Mouse (Mus musculus): ENCODE measurements around the gene Med31. TPM values are rescaled to one million over a fixed set of nuclear protein-coding genes. Genes with fewer than 3 reads are reported as not detected.

The Med31 gene
- polyA plus RNA-seq (2015; fragmentation: Nextera tagmentation; extraction: Ambion mirVana) = 29.5 and 30.8 TPM in 2 replicates

DNA sequence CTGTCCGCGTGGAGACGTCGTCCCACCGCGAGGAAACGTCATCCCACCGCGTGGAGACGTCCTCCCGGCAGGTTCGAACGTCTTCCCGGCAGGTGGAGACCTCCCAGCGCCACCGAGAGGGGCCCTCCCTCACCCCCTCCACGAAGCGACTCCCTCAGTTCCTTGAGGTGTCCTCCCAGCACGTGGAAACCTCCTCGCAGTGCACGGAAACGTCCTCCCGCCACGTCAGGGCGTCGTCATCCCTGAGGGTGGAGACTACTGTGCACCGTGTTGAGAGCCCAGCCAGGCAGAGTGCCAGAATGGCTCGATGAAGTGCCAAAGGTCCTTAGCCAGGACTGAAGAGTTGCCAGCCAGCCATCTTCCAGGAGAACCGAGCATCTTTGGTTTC, at the start of gene Med31:
TSS of gene Med31 (minus strand) at position 183 of the 388 bp plus-strand sequence.
- H3K4me2 ChIP-seq (ENCODE audit: low read depth, low read length) = peak within 1 kb of the TSS; percentile 100
- H3K27me3 ChIP-seq (ENCODE audit: control insufficient read depth, insufficient read depth, low read length) = no peaks in the 10 kb centered on the region
- 1% methylated on average over 29 of the region's 29 CpGs for WGBS
- peaks cover 8% of the 10 kb centered on the region; the same call in 1 of the 2 replicates for H3K4me1 ChIP-seq (ENCODE audit: control insufficient read depth, insufficient read depth, low read length)
- H3K4me3 ChIP-seq (ENCODE audit: low read length) = peak within 1 kb of the TSS; percentile 96
- H3K27ac ChIP-seq (ENCODE audit: low read length) = peak within 1 kb of the TSS; percentile 84
- H3K9ac ChIP-seq (ENCODE audit: low read length) = peak within 1 kb of the TSS; percentile 84
- peaks cover 8% of the 10 kb centered on the region for H3K36me3 ChIP-seq (ENCODE audit: control insufficient read depth, insufficient read depth)
- peak; percentile 83 for ATAC-seq (replicated peaks; ENCODE audit: extremely low read depth, insufficient read depth, low FRiP score)
- H3K9me3 ChIP-seq (replicated peaks; ENCODE audit: control insufficient read depth, low read length) = no peaks in the 10 kb centered on the region

DNA sequence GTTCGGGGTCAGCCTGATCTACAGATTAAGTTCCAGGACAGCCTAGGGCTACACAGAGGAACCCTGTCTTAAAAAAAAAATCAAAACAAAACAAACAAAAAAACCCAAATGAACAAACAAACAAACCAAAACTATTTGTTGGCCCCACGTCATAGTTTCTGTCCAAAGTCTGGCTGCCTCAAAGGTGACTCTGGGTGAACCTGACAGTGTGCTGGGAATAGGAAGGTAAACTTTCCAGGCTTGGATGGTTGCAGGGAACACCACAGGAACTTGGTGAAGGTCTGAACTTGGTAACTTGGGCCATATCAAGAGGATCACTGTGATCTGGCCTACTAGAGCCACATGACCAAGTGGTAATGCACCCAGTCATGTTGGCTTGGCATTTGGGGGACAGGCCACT, 41.0 kb upstream of the Med31 start:
- H3K9me3 ChIP-seq (replicated peaks; ENCODE audit: control insufficient read depth, low read length) = no peaks in the 10 kb centered on the region
- H3K36me3 ChIP-seq (ENCODE audit: control insufficient read depth, insufficient read depth) = no peaks in the 10 kb centered on the region
- H3K4me3 ChIP-seq (ENCODE audit: low read length) = no peak overlapping the region
- H3K4me1 ChIP-seq (ENCODE audit: control insufficient read depth, insufficient read depth, low read length) = no peaks in the 10 kb centered on the region
- no peak overlapping the region for H3K27ac ChIP-seq (ENCODE audit: low read length)
- no peak for ATAC-seq (replicated peaks; ENCODE audit: extremely low read depth, insufficient read depth, low FRiP score)
- no peaks in the 10 kb centered on the region for H3K27me3 ChIP-seq (ENCODE audit: control insufficient read depth, insufficient read depth, low read length)
- no peak overlapping the region for H3K4me2 ChIP-seq (ENCODE audit: low read depth, low read length)
- 65% methylated on average over 2 of the region's 2 CpGs for whole genome bisulfite sequencing
- H3K9ac ChIP-seq (ENCODE audit: low read length) = no peak overlapping the region

DNA sequence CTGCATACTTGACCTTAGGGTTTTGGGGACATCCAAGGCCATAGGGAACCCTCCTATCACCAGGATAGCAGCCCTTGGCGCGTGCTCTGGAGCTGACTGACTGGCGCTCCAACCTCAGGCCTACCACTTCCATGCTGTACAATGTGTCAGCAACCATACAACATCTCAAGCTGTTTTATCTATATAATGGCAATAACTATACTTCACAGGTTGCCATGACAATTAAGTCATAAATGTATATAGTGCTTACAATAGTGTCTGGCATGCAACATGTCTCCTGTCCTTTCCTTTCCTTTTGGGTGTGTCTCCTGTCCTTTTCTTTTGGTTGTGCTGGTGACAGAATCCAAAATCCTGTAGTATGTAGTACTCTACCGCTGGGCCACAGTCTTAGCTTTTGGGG, 40.2 kb upstream of the Med31 start:
- Histone ChIP-seq H3K27ac (ENCODE audit: low read length) (no peak overlapping the region), H3K4me2 (ENCODE audit: low read depth, low read length) (no peak overlapping the region), H3K36me3 (ENCODE audit: control insufficient read depth, insufficient read depth) (no peaks in the 10 kb centered on the region), H3K27me3 (ENCODE audit: control insufficient read depth, insufficient read depth, low read length) (no peaks in the 10 kb centered on the region), H3K4me3 (ENCODE audit: low read length) (no peak overlapping the region), H3K9me3 (replicated peaks; ENCODE audit: control insufficient read depth, low read length) (no peaks in the 10 kb centered on the region), H3K9ac (ENCODE audit: low read length) (no peak overlapping the region), H3K4me1 (ENCODE audit: control insufficient read depth, insufficient read depth, low read length) (no peaks in the 10 kb centered on the region)
- ATAC-seq (replicated peaks; ENCODE audit: extremely low read depth, insufficient read depth, low FRiP score) = no peak
- WGBS = 91% methylated on average over 4 of the region's 4 CpGs

DNA sequence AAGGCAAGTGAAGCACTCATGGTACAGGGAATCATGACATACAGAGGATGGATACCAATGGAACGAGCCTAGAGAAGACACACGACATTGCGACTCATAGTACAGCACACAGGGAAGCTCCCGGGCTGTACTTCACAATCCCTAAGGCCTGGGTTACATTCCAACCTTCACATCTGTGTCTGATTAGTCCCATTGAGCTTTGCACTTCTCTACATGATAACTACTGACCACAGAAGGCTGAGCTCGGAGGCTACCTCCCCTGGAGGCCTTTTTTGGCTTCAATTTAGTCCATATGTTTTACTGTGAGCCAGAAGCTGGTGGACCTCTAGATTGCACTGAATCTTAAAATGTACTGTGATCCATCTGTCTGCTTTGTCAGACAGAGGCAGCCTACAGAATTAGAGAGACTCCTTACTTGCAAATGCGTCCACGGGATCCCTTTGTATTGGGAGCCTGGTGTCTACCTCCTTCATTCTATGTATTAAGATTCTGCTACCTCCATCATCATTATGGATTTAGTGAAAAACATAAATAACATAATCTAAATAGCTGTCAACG, 29.9 kb upstream of the Med31 start:
- no peaks in the 10 kb centered on the region for H3K36me3 ChIP-seq (ENCODE audit: control insufficient read depth, insufficient read depth)
- H3K27ac ChIP-seq (ENCODE audit: low read length) = no peak overlapping the region
- H3K9ac ChIP-seq (ENCODE audit: low read length) = no peak overlapping the region
- H3K4me1 ChIP-seq (ENCODE audit: control insufficient read depth, insufficient read depth, low read length) = no peaks in the 10 kb centered on the region
- 70% methylated on average over 8 of the region's 8 CpGs for WGBS
- no peaks in the 10 kb centered on the region for H3K9me3 ChIP-seq (replicated peaks; ENCODE audit: control insufficient read depth, low read length)
- no peak overlapping the region for H3K4me2 ChIP-seq (ENCODE audit: low read depth, low read length)
- peaks cover 2% of the 10 kb centered on the region; the same call in 1 of the 2 replicates for H3K27me3 ChIP-seq (ENCODE audit: control insufficient read depth, insufficient read depth, low read length)
- H3K4me3 ChIP-seq (ENCODE audit: low read length) = no peak overlapping the region
- no peak for ATAC-seq (replicated peaks; ENCODE audit: extremely low read depth, insufficient read depth, low FRiP score)

DNA sequence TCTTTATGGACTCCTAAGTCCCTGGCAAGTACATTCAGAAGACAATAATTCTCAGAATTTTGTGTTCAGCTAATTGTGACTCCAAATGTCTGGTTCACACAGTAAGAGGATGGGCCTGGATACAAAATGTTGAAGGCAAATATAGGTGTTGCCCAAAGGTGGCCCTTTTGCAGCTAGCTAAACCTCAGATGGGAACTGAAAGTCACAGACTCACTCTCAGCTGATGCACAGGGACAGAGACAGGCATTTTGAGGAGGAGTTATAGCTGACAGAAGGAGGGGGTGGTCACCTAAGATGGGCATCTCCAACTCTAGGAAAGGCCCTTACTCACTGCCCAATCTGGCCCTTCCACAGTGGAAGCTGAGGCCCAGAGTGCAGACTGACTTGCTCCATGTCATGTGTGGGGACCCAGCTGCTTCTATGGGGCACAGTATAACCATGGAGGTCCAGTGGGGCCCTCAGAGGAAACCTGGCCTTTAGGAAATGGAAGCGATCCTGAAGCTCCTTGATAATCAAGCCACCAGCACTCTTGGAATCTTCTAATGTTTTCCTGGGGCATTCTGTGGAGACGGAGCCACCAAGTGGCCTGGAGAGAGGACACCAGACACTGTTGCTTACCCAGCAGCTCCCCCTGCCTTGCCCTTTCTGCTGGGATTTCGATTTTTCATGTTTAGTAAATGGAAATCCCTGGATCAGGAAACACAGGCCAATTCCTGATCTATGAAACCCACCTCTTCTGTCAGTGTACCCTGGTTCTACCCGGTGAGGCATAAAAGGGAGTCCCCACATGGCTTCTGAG, 24.9 kb upstream of the Med31 start:
- no peak overlapping the region for H3K4me3 ChIP-seq (ENCODE audit: low read length)
- H3K36me3 ChIP-seq (ENCODE audit: control insufficient read depth, insufficient read depth) = no peaks in the 10 kb centered on the region
- H3K4me1 ChIP-seq (ENCODE audit: control insufficient read depth, insufficient read depth, low read length) = no peaks in the 10 kb centered on the region
- H3K27me3 ChIP-seq (ENCODE audit: control insufficient read depth, insufficient read depth, low read length) = no peaks in the 10 kb centered on the region; the same call in 1 of the 2 replicates
- H3K4me2 ChIP-seq (ENCODE audit: low read depth, low read length) = no peak overlapping the region
- WGBS = 65% methylated on average over 4 of the region's 4 CpGs
- no peak for ATAC-seq (replicated peaks; ENCODE audit: extremely low read depth, insufficient read depth, low FRiP score)
- no peak overlapping the region for H3K27ac ChIP-seq (ENCODE audit: low read length)
- no peaks in the 10 kb centered on the region for H3K9me3 ChIP-seq (replicated peaks; ENCODE audit: control insufficient read depth, low read length)
- no peak overlapping the region for H3K9ac ChIP-seq (ENCODE audit: low read length)

DNA sequence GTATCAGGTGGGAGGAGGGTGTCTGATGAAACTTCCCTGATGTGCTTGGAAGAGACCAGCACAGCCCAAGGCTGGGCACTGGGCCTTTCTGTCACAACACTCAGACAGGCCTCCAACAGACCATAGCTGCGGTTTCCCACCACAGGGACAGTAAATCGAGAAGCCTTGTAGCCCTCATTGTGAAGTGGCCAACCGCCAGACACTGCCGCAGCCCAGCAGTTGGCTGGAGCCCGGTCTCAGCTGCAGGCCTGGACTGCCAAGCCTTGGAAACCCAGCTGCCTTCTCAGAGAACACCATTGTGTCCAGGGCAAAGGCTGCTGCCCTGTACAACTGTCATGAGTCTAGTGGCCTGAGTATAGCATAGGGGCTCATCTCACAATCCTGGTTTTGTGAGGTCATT, 18.6 kb upstream of the Med31 start:
- no peaks in the 10 kb centered on the region for H3K4me1 ChIP-seq (ENCODE audit: control insufficient read depth, insufficient read depth, low read length)
- ATAC-seq (replicated peaks; ENCODE audit: extremely low read depth, insufficient read depth, low FRiP score) = no peak
- H3K9ac ChIP-seq (ENCODE audit: low read length) = no peak overlapping the region
- 56% methylated on average over 5 of the region's 5 CpGs for WGBS
- no peak overlapping the region for H3K27ac ChIP-seq (ENCODE audit: low read length)
- no peaks in the 10 kb centered on the region for H3K36me3 ChIP-seq (ENCODE audit: control insufficient read depth, insufficient read depth)
- no peaks in the 10 kb centered on the region; the same call in 1 of the 2 replicates for H3K27me3 ChIP-seq (ENCODE audit: control insufficient read depth, insufficient read depth, low read length)
- H3K9me3 ChIP-seq (replicated peaks; ENCODE audit: control insufficient read depth, low read length) = no peaks in the 10 kb centered on the region
- no peak overlapping the region for H3K4me2 ChIP-seq (ENCODE audit: low read depth, low read length)
- H3K4me3 ChIP-seq (ENCODE audit: low read length) = no peak overlapping the region

DNA sequence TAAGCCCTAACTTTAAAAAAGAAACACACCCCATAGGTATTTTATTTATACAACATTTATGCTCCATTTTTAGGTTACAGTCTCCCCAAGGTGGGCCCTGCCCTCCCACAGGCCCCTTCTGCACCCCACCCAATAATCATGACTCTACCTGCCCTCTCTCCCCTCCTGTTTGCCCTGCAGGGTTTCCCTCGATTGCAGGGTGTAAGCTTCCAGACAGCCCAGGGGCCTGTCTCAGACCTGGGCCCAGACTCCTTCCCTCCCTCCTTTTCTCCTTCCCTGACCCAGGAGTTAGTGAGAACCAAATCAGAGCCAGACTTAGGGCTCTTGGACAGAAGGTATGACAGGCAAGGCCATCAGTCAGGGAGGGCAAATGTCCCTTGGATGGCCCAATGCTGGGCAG, 17.6 kb upstream of the Med31 start:
- no peak overlapping the region for H3K4me2 ChIP-seq (ENCODE audit: low read depth, low read length)
- no peaks in the 10 kb centered on the region for H3K4me1 ChIP-seq (ENCODE audit: control insufficient read depth, insufficient read depth, low read length)
- 53% methylated on average over 1 of the region's 1 CpGs for WGBS
- no peaks in the 10 kb centered on the region; the same call in 1 of the 2 replicates for H3K27me3 ChIP-seq (ENCODE audit: control insufficient read depth, insufficient read depth, low read length)
- no peak for ATAC-seq (replicated peaks; ENCODE audit: extremely low read depth, insufficient read depth, low FRiP score)
- no peak overlapping the region for H3K4me3 ChIP-seq (ENCODE audit: low read length)
- H3K36me3 ChIP-seq (ENCODE audit: control insufficient read depth, insufficient read depth) = no peaks in the 10 kb centered on the region
- no peak overlapping the region for H3K9ac ChIP-seq (ENCODE audit: low read length)
- H3K9me3 ChIP-seq (replicated peaks; ENCODE audit: control insufficient read depth, low read length) = no peaks in the 10 kb centered on the region
- no peak overlapping the region for H3K27ac ChIP-seq (ENCODE audit: low read length)

DNA sequence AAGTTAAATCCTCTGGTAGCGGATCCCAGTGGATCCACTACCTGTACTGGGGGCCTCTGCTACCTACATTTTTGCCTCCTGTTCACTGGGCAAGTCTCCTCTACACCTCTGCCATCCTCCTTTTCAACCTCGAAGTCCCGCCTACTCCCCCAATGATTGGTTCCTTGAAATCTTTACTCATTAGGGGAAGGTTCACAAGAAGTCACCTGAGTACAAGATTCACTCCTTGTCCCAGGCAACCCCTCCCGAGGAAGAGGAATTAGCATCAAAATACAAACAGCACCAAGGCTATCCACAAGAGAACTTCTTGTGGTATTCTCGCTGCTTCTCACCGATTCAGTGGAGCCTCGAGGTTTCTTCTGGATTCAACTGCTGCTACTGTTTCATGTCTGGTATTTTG, 16.7 kb upstream of the Med31 start:
- WGBS = 75% methylated on average over 7 of the region's 7 CpGs
- H3K27me3 ChIP-seq (ENCODE audit: control insufficient read depth, insufficient read depth, low read length) = no peaks in the 10 kb centered on the region; the same call in 1 of the 2 replicates
- H3K4me3 ChIP-seq (ENCODE audit: low read length) = no peak overlapping the region
- no peak overlapping the region for H3K27ac ChIP-seq (ENCODE audit: low read length)
- no peaks in the 10 kb centered on the region for H3K36me3 ChIP-seq (ENCODE audit: control insufficient read depth, insufficient read depth)
- no peak overlapping the region for H3K9ac ChIP-seq (ENCODE audit: low read length)
- ATAC-seq (replicated peaks; ENCODE audit: extremely low read depth, insufficient read depth, low FRiP score) = no peak
- H3K9me3 ChIP-seq (replicated peaks; ENCODE audit: control insufficient read depth, low read length) = no peaks in the 10 kb centered on the region
- H3K4me1 ChIP-seq (ENCODE audit: control insufficient read depth, insufficient read depth, low read length) = no peaks in the 10 kb centered on the region
- no peak overlapping the region for H3K4me2 ChIP-seq (ENCODE audit: low read depth, low read length)

DNA sequence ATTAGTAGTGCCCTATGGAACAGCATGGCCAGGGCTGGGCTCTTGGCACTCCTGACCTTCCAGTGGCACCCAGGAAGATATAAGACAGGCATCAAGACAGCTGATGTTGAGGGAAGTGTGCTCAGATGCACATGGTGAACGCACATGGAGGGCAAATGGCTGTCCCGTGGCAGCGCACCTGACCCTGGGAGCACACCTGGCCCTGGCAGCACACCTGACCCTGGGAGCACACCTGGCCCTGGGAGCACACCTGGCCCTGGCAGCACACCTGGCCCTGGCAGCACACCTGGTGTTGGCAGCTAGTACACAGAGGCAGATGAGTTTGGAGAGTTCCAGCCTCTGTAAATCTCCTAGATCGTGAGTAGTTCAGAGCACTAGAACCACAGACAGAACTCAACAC, 13.1 kb upstream of the Med31 start:
- H3K9ac ChIP-seq (ENCODE audit: low read length) = no peak overlapping the region
- ATAC-seq (replicated peaks; ENCODE audit: extremely low read depth, insufficient read depth, low FRiP score) = no peak
- WGBS = 90% methylated on average over 4 of the region's 4 CpGs
- no peaks in the 10 kb centered on the region for H3K9me3 ChIP-seq (replicated peaks; ENCODE audit: control insufficient read depth, low read length)
- no peaks in the 10 kb centered on the region for H3K4me1 ChIP-seq (ENCODE audit: control insufficient read depth, insufficient read depth, low read length)
- no peak overlapping the region for H3K27ac ChIP-seq (ENCODE audit: low read length)
- H3K4me3 ChIP-seq (ENCODE audit: low read length) = no peak overlapping the region
- no peaks in the 10 kb centered on the region; the same call in 1 of the 2 replicates for H3K27me3 ChIP-seq (ENCODE audit: control insufficient read depth, insufficient read depth, low read length)
- no peaks in the 10 kb centered on the region for H3K36me3 ChIP-seq (ENCODE audit: control insufficient read depth, insufficient read depth)
- H3K4me2 ChIP-seq (ENCODE audit: low read depth, low read length) = no peak overlapping the region
